Mouse (Mus musculus): ENCODE data around the gene C1ql4.
A peak's percentile ranks its signal among the peaks of the same experiment; 100 is the strongest.

DNA sequence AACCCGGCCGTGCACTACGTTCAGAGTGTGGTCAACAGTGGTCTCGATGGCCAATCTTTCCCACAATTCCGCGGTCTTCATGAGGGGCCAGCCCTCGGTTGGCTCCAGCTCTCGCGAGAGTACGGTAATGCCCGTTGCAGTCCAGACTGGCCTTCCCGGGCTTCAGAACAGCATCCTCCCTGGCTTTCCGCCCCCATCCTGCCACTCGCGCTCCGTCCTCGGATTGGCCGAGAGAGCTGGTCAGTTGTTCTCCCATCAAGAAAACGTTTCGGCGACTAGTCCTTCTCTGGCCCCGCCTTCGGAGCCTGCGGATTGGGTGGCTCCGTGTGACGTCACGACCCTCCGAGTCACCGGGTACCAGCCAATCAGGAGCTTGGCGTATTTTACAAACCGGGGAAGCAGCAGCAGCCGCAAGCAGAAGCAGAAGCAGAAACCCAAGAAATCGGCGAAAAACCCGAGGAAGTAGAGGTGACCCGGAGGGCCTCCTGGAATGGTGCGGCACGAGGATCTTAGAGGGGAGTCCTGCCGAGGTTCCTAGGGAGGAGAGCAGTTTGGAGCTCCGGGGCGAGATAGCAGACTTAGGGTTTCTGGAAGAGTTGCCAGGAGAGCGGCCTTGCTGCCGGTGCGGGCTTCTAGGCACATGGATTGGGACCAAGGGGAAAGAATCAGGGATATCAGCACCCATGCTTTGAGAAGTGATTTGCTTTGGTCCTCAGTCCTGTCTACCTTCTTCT is 12.8 kb downstream of the C1ql4 start:
- TF ChIP-seq POLR2A (IDR thresholded peaks at IDR 0.05; ENCODE audit: low read depth, low read length) (peak; percentile 8; the same call in 1 of the 2 replicates), CTCF (IDR thresholded peaks at IDR 0.05; ENCODE audit: extremely low read depth, insufficient read length, insufficient replicate concordance, low read depth, low read length) (no peak)

Measured in small intestine, adult 2 months (tissue).